Mouse (Mus musculus): ENCODE measurements around the gene Ccnyl1. TPM values are rescaled to one million over a fixed set of nuclear protein-coding genes. Genes with fewer than 3 reads are reported as not detected.

The Ccnyl1 gene
- total RNA-seq, 2 experiments from 2014 or later: 5.9 TPM; not detected in 1

- ATAC-seq (replicated peaks; ENCODE audit: low FRiP score, poor library complexity, severe bottlenecking): peak; percentile 27; the same call in 1 of the 2 replicates
These were observed 45.8 kb downstream of the Ccnyl1 start for GRCm38 (mm10) chr1:64735781-64736680.

GRCm38 (mm10) chr1:64736681-64737501 is 46.6 kb downstream of the Ccnyl1 start:
- no peak for ATAC-seq (replicated peaks; ENCODE audit: low FRiP score, poor library complexity, severe bottlenecking)

GRCm38 (mm10) chr1:64737502-64738179 is 47.4 kb downstream of the Ccnyl1 start, which contains the start of gene Fzd5:
Gene Fzd5 (minus strand): TSS chr1:64737751.
- ATAC-seq (replicated peaks; ENCODE audit: low FRiP score, poor library complexity, severe bottlenecking): peak; percentile 85

- peak; percentile 33 for ATAC-seq (replicated peaks; ENCODE audit: low FRiP score, poor library complexity, severe bottlenecking)
These were observed 47.9 kb downstream of the Ccnyl1 start for GRCm38 (mm10) chr1:64738180-64738555.

GRCm38 (mm10) chr1:64738661-64739082 is 48.4 kb downstream of the Ccnyl1 start:
- ATAC-seq (replicated peaks; ENCODE audit: low FRiP score, poor library complexity, severe bottlenecking): 0 out of 2 replicates have a peak, but pooled peaks have one; percentile 25

GRCm38 (mm10) chr1:64742741-64743408 is 52.6 kb downstream of the Ccnyl1 start:
- ATAC-seq (replicated peaks; ENCODE audit: low FRiP score, poor library complexity, severe bottlenecking): no peak

GRCm38 (mm10) chr1:64744616-64745015 is 54.4 kb downstream of the Ccnyl1 start:
- ATAC-seq (replicated peaks; ENCODE audit: low FRiP score, poor library complexity, severe bottlenecking): no peak

- no peak for ATAC-seq (replicated peaks; ENCODE audit: low FRiP score, poor library complexity, severe bottlenecking)
These were observed 62.9 kb downstream of the Ccnyl1 start for GRCm38 (mm10) chr1:64753109-64753508.

GRCm38 (mm10) chr1:64753668-64754067 is 63.4 kb downstream of the Ccnyl1 start:
- no peak for ATAC-seq (replicated peaks; ENCODE audit: low FRiP score, poor library complexity, severe bottlenecking)

GRCm38 (mm10) chr1:64754658-64755057 is 64.4 kb downstream of the Ccnyl1 start:
- ATAC-seq (replicated peaks; ENCODE audit: low FRiP score, poor library complexity, severe bottlenecking): no peak

GRCm38 (mm10) chr1:64755971-64756639 is 65.8 kb downstream of the Ccnyl1 start:
- ATAC-seq (replicated peaks; ENCODE audit: low FRiP score, poor library complexity, severe bottlenecking): no peak

- ATAC-seq (replicated peaks; ENCODE audit: low FRiP score, poor library complexity, severe bottlenecking): no peak
These were observed 66.4 kb downstream of the Ccnyl1 start for GRCm38 (mm10) chr1:64756640-64757030.

- ATAC-seq (replicated peaks; ENCODE audit: low FRiP score, poor library complexity, severe bottlenecking): no peak
These were observed 67.0 kb downstream of the Ccnyl1 start for GRCm38 (mm10) chr1:64757254-64757653.

- no peak for ATAC-seq (replicated peaks; ENCODE audit: low FRiP score, poor library complexity, severe bottlenecking)
These were observed 67.5 kb downstream of the Ccnyl1 start for GRCm38 (mm10) chr1:64757766-64758165.

GRCm38 (mm10) chr1:64761646-64762045 is 71.4 kb downstream of the Ccnyl1 start:
- no peak for ATAC-seq (replicated peaks; ENCODE audit: low FRiP score, poor library complexity, severe bottlenecking)

GRCm38 (mm10) chr1:64770169-64770568 is 79.9 kb downstream of the Ccnyl1 start:
- no peak for ATAC-seq (replicated peaks; ENCODE audit: low FRiP score, poor library complexity, severe bottlenecking)

- ATAC-seq (replicated peaks; ENCODE audit: low FRiP score, poor library complexity, severe bottlenecking): 0 out of 2 replicates have a peak, but pooled peaks have one; percentile 25
These were observed 83.0 kb downstream of the Ccnyl1 start for GRCm38 (mm10) chr1:64773305-64773704.

All from erythroid progenitor cell, adult 5-6 weeks (primary cell).